Mouse (Mus musculus): ENCODE measurements at regions not wholly inside any gene's neighbourhood (a gene's known extent, or its start where the extent isn't known, plus 50 kb on each side); places are given as distances from the start of the nearest gene placed in this dataset.

- no peak for DNase-seq (ENCODE audit: extremely low spot score in 1 of 2, low spot score in 1 of 2)
Measured at GRCm38 (mm10) chr19:14940207-14940952, 342.5 kb upstream of the Tle4 start.

GRCm38 (mm10) chr19:14922238-14922637 is 324.4 kb upstream of the Tle4 start:
- DNase-seq (ENCODE audit: extremely low spot score in 1 of 2, low spot score in 1 of 2): no peak

DNA sequence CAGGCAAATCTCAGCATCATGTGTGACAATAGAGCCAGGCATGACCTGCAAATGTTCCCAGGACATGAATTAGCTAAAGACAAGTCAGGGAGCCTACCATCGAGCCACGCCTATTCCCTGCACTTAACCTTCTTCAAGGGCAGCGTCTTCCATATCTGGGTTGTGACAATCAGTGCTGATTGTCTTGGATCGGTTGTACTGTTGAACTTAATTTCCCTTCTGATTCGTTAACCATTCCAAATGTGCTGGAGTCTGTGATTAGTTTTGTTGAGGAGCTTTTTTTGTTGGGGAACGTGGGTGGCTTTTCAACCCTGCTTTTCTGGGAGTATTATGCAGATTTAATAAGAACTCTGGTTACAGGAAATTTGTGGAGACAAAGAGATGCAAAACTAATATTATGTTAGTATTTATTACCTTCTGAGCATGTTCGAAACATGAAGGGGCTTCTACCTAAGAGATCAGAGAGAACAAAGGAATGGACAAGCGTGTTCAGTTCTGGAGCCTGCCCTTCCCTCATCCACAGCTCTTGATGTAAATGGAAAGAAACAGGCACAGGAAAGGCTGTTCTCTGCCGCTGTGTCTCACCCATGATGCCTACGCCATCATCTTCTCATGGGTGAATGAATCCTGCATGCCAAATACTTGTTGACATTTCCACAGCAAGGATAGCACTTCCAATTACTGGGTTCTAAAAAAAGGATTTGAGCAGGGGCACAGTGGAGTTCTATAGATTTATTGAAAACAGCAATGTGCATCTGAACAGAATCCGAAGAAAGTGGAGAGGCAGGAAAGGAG is 313.4 kb upstream of the Tle4 start:
- DNase-seq (ENCODE audit: extremely low spot score in 1 of 2, low spot score in 1 of 2): no peak

- DNase-seq (ENCODE audit: extremely low spot score in 1 of 2, low spot score in 1 of 2): no peak
Measured at GRCm38 (mm10) chr19:14894875-14895274, 297.0 kb upstream of the Tle4 start.

GRCm38 (mm10) chr19:14892390-14892758 is 294.5 kb upstream of the Tle4 start:
- no peak for DNase-seq (ENCODE audit: extremely low spot score in 1 of 2, low spot score in 1 of 2)

- no peak for DNase-seq (ENCODE audit: extremely low spot score in 1 of 2, low spot score in 1 of 2)
Measured at GRCm38 (mm10) chr19:14891689-14892389, 294.0 kb upstream of the Tle4 start.

DNA sequence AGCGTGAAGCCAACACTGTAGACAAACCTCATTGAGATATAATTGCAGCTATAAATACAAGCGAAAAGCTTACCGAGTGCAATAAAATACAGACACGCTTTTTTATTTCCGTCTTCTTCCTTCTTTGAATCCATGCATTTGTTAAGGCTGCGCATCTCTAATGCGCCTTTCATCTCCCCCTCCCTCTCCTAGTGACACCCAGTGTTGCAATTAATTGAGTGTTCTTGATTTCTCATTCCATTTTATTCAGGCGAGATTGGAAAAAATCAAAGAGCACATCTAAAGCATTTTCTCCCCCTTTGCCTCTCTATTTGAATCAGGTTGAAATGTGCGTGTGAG is 293.2 kb upstream of the Tle4 start:
- no peak for DNase-seq (ENCODE audit: extremely low spot score in 1 of 2, low spot score in 1 of 2)

DNA sequence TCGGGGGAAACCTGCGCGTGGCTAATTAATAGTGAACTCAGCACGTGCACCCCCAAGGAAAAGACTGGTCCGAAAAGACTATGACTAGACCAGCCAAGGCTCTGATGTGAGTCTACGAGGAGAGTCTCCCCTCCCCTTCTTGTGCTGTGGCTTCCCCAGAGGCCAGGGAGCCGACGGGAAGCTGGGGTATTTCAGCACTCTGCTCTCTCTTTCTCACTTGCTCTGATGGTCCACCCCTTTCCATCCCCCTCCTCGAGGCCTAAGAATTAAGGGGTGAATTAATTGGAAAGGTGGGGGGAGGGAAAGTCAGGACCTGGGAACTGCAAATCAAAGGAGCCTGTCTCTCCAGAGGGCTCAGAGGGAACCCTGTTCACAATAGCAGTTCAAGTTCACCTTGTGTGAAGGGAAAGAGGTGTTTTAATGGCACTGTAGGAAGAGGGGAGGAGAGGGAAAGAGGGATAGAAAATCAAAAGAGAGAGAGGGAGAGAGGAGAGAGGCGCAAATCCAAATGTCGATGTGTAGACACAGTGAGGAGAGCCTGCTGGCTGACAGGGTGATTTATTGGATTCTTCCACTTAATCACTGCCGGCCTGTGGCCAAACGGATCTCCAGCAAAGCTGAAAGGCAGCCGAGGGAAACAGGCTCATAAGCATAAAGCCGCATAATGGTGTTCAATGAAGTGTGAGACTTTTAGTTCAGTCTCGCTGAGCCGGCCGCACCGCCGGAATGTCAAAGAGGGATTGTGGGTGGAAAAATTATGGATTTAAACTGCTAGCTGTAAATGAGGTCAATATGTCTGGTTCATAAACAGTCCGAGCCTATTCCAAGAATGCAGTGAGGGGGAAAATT is 292.6 kb upstream of the Tle4 start:
- peak; percentile 15 to 57 for DNase-seq (ENCODE audit: extremely low spot score in 1 of 2, low spot score in 1 of 2)

DNA sequence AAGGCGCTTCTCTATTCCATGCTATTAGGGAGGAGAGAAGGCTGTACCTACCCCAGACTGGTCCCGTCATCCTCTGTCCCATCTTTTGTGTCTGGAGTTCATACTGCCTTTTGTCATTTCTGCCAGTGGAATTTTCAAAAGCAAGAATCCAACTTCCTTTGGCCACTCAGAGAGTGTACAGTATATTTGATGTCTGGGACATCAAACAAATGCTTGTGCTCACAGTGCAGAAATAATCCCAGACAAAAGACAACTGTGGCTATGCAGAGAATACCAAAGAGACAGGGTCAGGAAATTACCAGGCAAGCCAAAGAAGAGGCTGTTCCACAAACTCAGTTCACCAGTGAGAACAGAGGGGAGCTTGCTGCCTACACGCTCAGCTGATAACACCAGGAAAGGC is 291.9 kb upstream of the Tle4 start:
- no peak for DNase-seq (ENCODE audit: extremely low spot score in 1 of 2, low spot score in 1 of 2)

DNA sequence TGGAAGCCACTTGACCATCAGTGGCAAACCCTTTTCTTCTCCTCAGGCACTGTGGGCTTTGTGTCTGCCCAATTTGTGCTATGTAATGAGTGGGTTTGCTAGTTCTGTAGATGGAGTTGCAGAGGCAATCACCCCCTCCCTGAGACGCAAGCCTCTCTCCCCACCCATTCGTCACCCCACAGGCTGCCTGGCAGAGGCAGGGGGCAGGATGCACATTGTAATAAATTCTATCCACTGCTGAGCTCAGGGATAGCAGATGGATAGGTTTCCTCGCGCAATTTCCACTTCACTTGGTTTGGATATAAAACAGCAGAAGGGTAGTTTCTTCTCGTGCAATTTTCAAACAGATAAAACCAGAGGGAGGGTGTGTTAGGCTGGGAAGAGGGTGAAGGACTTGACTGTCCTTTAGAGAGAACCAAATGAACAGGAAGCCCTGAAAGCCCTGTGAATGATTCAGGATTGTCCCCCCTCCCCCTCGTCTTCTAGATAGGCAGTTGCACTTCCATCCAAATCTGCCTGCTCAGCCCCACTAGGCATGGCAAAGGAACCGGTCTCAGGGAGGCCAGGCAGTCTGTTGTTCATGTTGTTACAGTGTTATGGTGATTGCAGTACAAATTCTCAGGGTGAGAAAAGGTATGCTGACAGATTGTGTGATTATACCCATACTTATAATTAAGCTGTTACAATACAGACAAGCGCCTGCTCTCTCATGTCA is 286.0 kb upstream of the Tle4 start:
- no peak for DNase-seq (ENCODE audit: extremely low spot score in 1 of 2, low spot score in 1 of 2)

GRCm38 (mm10) chr19:14880818-14881217 is 283.0 kb upstream of the Tle4 start:
- no peak for DNase-seq (ENCODE audit: extremely low spot score in 1 of 2, low spot score in 1 of 2)

- no peak for DNase-seq (ENCODE audit: extremely low spot score in 1 of 2, low spot score in 1 of 2)
Measured at GRCm38 (mm10) chr19:14873986-14874385, 276.1 kb upstream of the Tle4 start.

DNA sequence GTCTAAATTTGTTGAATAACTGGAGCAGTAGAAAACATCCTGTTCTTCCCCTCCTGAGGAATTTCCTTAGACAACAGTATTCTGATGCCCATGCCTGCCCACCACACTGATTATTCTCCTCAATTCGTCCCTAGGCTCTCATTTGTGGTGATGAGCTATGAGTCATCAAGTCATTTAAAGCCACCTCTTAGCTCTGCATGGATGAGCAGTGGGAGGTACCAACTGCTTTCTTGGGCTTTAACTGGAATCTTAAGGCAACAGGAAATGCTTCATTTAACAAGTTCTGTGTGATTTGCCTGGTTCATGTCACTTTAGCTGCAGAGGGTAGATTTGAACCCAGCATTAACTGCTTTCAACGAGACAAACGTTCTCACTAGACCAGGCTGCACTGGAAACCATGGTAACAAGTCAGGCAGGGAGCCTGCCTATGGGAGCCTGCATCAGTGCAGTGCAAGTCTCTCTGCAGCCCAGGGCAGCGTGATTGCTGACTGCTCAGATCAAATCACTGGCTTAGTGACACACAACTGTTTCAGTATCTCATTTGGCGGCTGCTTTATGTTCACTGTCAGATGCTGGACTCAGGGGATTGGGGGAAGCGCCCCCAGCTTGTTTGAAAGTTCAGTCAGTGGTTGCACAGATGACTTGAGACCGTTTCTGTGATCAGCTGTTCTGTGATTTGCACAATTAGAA is 273.5 kb upstream of the Tle4 start:
- DNase-seq (ENCODE audit: extremely low spot score in 1 of 2, low spot score in 1 of 2): peak in 1 of 2 experiments; percentile 42

DNA sequence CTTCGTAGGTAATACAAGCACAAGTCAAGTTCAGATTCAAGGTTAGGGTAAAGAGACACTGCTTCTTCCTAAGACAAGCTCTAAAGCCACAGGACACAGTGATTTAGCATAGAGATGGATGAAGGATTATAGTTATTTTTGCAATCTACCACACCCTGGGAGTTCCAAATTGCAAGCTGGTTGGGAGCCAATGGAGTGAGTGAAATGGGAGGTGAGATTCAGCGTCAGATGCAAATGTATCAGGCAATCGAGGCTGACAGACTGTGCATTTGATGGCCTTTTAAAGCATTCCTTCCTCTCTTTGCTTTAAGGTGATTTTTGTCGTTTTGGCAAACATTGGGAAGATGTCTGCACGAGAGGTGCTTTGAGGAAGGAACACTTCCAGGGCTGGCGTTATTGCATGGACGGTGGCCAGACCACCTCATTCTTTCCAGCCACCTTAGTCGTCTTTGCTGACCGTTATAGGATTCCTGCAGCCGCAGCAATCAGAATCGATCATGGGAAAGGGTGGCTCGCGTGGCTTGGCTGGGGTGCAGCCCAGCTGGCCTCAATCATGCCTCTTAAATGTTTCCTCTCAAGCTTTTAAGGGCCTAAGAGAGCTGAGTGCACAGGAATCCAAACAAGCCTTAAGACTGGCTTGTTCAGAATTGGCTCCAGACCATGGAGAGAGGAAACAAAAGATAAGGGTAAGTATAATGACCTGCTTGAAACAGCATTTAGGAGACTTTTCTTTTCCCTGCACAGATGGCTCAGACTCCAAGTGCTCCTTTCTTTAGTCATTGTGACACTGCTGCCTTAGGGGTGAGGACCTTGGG is 265.0 kb upstream of the Tle4 start:
- no peak for DNase-seq (ENCODE audit: extremely low spot score in 1 of 2, low spot score in 1 of 2)

GRCm38 (mm10) chr19:14855036-14855435 is 257.2 kb upstream of the Tle4 start:
- no peak for DNase-seq (ENCODE audit: extremely low spot score in 1 of 2, low spot score in 1 of 2)

DNA sequence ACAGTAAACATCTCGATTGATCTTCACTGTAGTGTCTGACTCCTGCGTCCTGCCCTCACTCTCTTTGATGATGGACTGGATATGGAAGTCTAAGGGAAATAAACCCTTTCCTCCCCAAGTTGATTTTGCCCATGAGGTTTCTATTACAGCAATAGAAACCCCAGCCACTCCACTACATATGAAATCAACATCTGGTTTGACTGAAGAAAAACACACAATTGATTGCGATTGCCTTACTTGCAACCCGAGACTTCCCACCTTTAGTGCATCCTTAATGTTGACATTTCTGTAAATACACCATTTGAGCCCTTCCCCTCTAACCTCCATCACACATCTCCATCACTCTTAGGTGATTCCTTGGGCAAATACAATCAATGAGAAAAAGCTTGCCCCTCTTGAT is 255.6 kb upstream of the Tle4 start:
- DNase-seq (ENCODE audit: extremely low spot score in 1 of 2, low spot score in 1 of 2): no peak

DNA sequence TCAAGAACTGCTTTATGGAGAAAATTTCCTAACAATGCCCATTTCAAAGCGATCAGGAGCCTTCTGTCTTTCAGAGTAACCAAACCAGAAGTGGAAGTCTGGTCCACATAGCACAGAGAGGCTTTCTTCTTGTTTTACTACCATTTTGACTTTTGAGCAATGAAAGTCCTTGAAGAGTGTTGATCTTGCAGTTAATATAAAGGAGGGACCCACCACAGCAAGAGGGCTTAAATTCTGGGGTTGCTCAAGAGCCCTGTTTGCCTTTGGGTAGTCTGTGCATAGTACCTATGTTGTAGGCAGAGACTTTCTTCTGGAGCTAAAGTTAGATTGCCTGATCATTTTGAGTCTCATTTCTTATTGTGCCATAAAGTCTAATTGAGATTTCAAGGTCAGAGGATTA is 251.7 kb upstream of the Tle4 start:
- DNase-seq (ENCODE audit: extremely low spot score in 1 of 2, low spot score in 1 of 2): no peak

GRCm38 (mm10) chr19:14847120-14847519 is 249.3 kb upstream of the Tle4 start:
- no peak for DNase-seq (ENCODE audit: extremely low spot score in 1 of 2, low spot score in 1 of 2)

DNA sequence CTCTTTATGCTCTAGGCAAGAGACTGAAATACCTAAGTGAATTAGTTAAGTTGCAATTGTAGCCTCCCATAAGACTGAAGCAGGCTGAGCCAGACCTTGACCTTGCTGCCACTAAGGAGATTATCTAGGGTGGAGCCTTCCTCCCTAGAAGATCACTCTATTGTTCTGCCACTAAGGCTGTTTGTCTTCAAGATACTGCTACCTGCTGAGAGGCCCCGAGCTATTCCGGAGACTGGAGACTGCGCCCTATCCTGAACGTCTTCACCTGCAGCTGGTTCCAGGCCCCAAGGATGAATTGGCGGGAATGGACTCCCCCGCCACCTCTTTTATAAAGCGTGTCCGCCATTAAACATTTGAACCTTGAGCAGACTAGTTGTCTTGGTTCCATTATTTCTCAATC is 237.8 kb upstream of the Tle4 start:
- DNase-seq (ENCODE audit: extremely low spot score in 1 of 2, low spot score in 1 of 2): no peak

Data from frontal cortex, adult 2 months (tissue).